Mouse (Mus musculus): ENCODE measurements around the gene R3hdm1.
A peak's percentile ranks its signal among the peaks of the same experiment; 100 is the strongest.
"Not testable (repeated sequence)": the region's sequence is repeated elsewhere in the genome, so short reads cannot be mapped to it uniquely, and the experiment has no call there.

Gene R3hdm1

GRCm38 (mm10) chr1:128120913-128121627, 18.0 kb downstream of the R3hdm1 start:
- no peak for DNase-seq (ENCODE audit: low spot score in 2 of 2)

- DNase-seq (ENCODE audit: low spot score in 2 of 2), result not testable (repeated sequence)
Observed at GRCm38 (mm10) chr1:128136222-128136621, 33.1 kb downstream of the R3hdm1 start.

GRCm38 (mm10) chr1:128141039-128141438, 37.9 kb downstream of the R3hdm1 start:
- no peak for DNase-seq (ENCODE audit: low spot score in 2 of 2)

GRCm38 (mm10) chr1:128141737-128142136, 38.6 kb downstream of the R3hdm1 start:
- no peak for DNase-seq (ENCODE audit: low spot score in 2 of 2)

- no peak for DNase-seq (ENCODE audit: low spot score in 2 of 2)
Observed at GRCm38 (mm10) chr1:128166956-128167355, 63.9 kb downstream of the R3hdm1 start.

- DNase-seq (ENCODE audit: low spot score in 2 of 2), result no peak
Observed at GRCm38 (mm10) chr1:128170104-128170503, 67.0 kb downstream of the R3hdm1 start.

- no peak for DNase-seq (ENCODE audit: low spot score in 2 of 2)
Observed at GRCm38 (mm10) chr1:128191426-128191825, 88.3 kb downstream of the R3hdm1 start.

GRCm38 (mm10) chr1:128192369-128192768, 89.3 kb downstream of the R3hdm1 start:
- DNase-seq (ENCODE audit: low spot score in 2 of 2), result no peak

- DNase-seq (ENCODE audit: low spot score in 2 of 2), result no peak
Observed at GRCm38 (mm10) chr1:128194011-128194410, 90.9 kb downstream of the R3hdm1 start.

- no peak for DNase-seq (ENCODE audit: low spot score in 2 of 2)
Observed at GRCm38 (mm10) chr1:128197353-128197752, 94.3 kb downstream of the R3hdm1 start.

- DNase-seq (ENCODE audit: low spot score in 2 of 2), result no peak
Observed at GRCm38 (mm10) chr1:128213261-128213660, 110.2 kb downstream of the R3hdm1 start.

GRCm38 (mm10) chr1:128221886-128222285, 118.8 kb downstream of the R3hdm1 start:
- no peak for DNase-seq (ENCODE audit: low spot score in 2 of 2)

- DNase-seq (ENCODE audit: low spot score in 2 of 2), result no peak
Observed at GRCm38 (mm10) chr1:128223304-128223703, 120.2 kb downstream of the R3hdm1 start.

- no peak for DNase-seq (ENCODE audit: low spot score in 2 of 2)
Observed at GRCm38 (mm10) chr1:128235181-128235580, 132.1 kb downstream of the R3hdm1 start.

- DNase-seq (ENCODE audit: low spot score in 2 of 2), result peak in 1 of 2 experiments; percentile 5
Observed at GRCm38 (mm10) chr1:128243627-128243995, 140.5 kb downstream of the R3hdm1 start, which contains the start of gene Ubxn4. TSS of gene Ubxn4 (plus strand) at chr1:128243964.

- DNase-seq (ENCODE audit: low spot score in 2 of 2), result peak; percentile 90 to 94
Observed at GRCm38 (mm10) chr1:128243996-128244726, 141.1 kb downstream of the R3hdm1 start.

- DNase-seq (ENCODE audit: low spot score in 2 of 2), result peak in 1 of 2 experiments; percentile 32
Observed at GRCm38 (mm10) chr1:128244727-128245355, 141.7 kb downstream of the R3hdm1 start.

- DNase-seq (ENCODE audit: low spot score in 2 of 2), result not testable (repeated sequence)
Observed at GRCm38 (mm10) chr1:128267061-128267460, 164.0 kb downstream of the R3hdm1 start.

- no peak for DNase-seq (ENCODE audit: low spot score in 2 of 2)
Observed at GRCm38 (mm10) chr1:128270731-128271130, 167.6 kb downstream of the R3hdm1 start.

GRCm38 (mm10) chr1:128275908-128276307, 172.8 kb downstream of the R3hdm1 start:
- DNase-seq (ENCODE audit: low spot score in 2 of 2), result no peak

- DNase-seq (ENCODE audit: low spot score in 2 of 2), result no peak
Observed at GRCm38 (mm10) chr1:128278563-128278962, 175.5 kb downstream of the R3hdm1 start.

- DNase-seq (ENCODE audit: low spot score in 2 of 2), result no peak
Observed at GRCm38 (mm10) chr1:128281753-128282152, 178.7 kb downstream of the R3hdm1 start.

GRCm38 (mm10) chr1:128282924-128283323, 179.8 kb downstream of the R3hdm1 start:
- no peak for DNase-seq (ENCODE audit: low spot score in 2 of 2)
